Mouse (Mus musculus): ENCODE data around the gene Igsf21. TPM values are rescaled to one million over a fixed set of nuclear protein-coding genes. Genes with fewer than 3 reads are reported as not detected.

Gene Igsf21
- total RNA-seq, 4 experiments from 2014 or later = 72.2 to 82.7 (median 76.7) TPM

DNA sequence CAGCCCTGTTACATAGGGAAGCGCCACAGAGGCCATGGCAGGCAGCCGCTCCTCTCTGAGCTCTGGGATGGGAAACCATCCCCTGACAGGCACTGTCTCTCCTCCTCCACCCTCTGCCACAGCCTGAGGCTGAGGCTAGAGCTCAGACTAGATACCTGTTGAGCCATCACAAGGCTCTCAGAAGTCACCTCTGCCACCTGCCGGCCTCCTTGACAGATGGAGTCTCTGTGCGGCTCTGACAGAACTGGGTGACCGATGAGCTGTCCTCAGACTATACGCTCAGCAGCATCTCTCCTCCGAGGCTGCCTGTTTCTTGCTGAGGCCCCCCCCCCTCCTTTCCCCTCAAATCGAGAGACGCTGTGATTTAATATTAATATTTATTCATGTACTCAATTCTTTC lies 49.9 kb downstream of the Igsf21 start:
- no peak for DNase-seq (ENCODE audit: low spot score in 2 of 2)

- DNase-seq (ENCODE audit: low spot score in 2 of 2) = peak in 1 of 2 experiments; percentile 22
Observed at GRCm38 (mm10) chr4:140192276-140193002, 54.1 kb downstream of the Igsf21 start.

DNA sequence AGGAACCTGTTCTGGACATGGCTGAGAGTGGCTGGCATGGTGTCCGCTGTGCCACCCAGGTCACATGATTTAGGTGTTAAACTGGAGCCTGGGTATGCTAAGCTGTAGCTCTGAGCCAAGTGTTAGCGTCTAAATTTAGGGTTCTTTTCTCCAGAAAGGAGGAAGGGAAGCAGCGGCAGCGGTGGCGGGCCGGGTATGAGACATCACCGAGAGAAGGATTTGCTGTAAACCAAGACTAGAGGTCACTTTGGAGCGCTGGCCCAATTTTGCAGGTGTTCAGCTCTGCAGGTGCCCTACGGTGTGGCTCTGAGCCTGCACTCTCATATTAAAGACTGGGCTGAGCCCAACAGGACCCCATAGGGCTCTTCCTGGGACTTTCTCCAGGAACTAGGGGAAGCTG lies 57.0 kb downstream of the Igsf21 start:
- peak in 1 of 2 experiments; percentile 39 for DNase-seq (ENCODE audit: low spot score in 2 of 2)

DNA sequence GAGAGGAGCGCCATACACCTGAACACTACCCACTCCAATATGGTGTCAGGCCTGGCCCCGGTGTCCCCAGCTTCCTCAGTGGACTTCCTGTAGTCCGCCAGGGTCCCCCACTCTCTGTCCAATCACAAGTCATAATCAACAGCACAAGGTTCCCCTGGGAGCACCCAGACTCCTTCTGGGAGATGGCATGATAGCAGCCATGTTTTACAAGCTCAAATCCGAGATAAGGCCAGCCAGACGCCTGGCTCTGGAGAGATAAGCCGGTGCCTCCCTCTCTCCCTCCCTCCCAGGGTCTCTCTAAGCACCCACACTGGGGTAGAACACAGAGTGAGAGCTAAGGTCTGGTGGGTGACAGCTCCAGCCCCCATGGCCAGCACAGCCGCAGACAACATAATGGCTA lies 58.0 kb downstream of the Igsf21 start:
- DNase-seq (ENCODE audit: low spot score in 2 of 2) = no peak

GRCm38 (mm10) chr4:140187404-140188145 lies 59.0 kb downstream of the Igsf21 start:
- DNase-seq (ENCODE audit: low spot score in 2 of 2) = no peak

GRCm38 (mm10) chr4:140179576-140179975 lies 67.0 kb downstream of the Igsf21 start:
- DNase-seq (ENCODE audit: low spot score in 2 of 2) = no peak

DNA sequence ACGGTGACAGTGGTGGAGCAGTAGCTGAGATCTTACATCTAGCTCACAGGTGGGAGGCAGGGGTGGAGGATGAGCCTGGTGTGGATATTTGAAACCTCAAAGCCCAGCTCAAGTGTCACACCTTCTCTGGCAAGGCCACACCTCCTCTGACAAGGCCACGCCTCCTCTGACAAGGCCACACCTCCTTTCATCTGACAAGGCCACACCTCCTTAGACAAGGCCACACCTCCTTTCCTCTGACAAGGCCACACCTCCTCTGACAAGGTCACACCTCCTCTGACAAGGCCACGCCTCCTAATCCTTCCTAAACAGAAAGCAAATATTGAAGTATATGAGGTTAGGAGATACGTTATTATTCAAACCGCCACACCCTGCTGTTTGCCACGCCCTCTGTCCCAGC lies 69.5 kb downstream of the Igsf21 start:
- no peak for DNase-seq (ENCODE audit: low spot score in 2 of 2)

DNA sequence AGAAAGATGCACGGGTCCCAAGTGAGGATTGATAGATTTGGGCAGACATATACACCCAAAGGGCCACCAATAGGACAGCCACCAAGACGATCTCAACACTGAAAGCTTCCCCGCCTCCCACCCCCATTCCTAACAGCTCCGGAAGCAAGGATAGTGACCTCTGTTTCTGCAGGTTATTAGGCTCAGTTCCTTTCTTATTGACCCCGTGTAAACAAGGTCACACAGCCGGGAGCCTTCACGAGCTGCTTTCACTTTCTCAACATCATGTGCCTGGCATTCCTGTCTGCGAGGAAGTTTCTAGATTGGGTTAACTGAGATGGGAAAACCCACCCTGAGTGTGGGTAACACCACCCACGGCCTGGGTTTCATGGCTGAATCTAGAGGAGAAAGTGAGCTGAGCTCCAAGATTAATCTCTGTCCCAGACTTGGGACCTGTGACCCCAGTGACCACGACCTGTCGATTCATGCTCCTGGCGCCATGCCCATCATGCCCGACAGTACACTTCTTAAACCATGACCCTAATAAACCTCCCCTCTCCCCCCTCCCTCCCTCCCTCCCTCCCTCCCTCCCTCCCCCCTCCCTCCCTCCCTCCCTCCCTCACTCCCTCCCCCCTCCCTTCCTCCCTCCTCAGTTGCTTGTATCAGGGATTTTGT lies 72.7 kb downstream of the Igsf21 start:
- no peak for DNase-seq (ENCODE audit: low spot score in 2 of 2)

DNA sequence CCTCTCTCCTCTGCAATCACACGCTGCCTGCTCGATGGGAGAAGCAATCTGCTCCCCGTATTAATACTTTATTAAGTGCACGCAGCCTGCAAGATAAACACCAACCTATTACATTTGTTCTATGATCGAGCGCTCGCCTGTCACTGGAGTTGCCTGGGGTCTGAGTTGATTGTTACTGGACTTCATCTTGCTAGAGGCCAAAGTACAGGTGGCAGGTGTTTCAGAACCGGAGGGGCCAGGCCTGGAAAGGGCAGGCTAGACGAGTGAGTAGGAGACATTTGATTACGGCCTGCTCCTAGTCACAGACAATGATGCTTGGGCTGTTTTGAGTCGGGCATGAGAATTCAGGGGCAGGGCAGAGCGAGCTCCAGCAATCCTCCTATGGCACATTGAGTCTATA lies 73.5 kb downstream of the Igsf21 start:
- DNase-seq (ENCODE audit: low spot score in 2 of 2) = no peak

- DNase-seq (ENCODE audit: low spot score in 2 of 2) = no peak
Observed at GRCm38 (mm10) chr4:140171917-140172316, 74.7 kb downstream of the Igsf21 start.

DNA sequence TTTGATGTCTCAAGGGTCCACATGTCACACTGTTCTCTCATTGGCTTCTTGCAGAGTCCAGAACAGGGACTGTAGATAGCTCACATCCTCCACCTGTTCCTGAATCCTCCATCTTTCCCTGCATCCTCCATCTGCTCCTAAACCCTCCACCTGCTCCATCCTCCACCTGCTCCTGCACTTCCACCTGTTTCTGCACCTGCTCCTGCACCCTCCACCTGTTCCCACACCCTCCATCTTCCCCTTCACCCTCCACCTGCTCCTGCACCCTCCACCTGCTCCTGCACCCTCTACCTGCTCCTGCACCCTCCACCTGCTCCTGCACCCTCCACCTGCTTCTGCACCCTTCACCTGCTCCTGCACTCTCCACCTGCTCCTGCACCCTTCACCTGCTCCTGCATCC lies 75.4 kb downstream of the Igsf21 start:
- DNase-seq (ENCODE audit: low spot score in 2 of 2) = no peak

DNA sequence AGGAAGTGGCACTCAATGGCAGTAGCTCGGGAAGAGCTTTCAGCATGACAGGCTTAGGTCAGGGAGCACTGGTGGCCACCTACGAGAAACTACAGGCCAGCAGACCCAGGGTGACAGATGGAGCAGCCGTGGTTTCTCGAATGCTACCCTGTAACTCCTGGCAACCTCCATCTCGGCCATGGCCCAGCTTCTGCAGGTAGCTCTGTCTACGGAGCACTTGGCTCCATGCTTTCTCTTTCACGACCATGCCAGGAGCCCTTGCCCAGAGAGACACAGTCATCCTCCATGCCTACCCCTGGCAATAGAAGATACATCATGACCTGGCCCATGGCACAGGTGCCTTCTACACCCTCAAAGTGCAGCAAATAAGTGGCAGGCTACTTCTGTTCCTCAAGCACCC lies 80.7 kb downstream of the Igsf21 start:
- DNase-seq (ENCODE audit: low spot score in 2 of 2) = no peak

DNA sequence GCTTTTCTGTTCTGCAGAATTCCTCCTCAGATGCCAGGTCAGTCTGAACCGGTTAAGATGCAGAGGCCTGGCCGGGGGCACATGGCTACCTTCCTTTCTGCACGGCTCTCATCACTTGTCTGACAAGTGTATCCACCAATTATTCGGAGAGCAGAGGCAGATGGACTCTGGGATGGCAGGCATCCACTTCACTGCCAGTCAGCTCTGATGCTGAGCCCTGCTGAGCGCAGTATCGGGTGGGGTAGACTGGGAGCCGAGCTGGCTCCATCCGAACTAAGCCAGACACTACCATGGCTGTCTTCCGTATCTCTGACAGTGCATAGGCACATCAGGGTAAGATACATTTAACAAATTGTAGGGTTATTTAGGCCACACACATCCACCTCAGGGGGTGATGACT lies 81.9 kb downstream of the Igsf21 start:
- DNase-seq (ENCODE audit: low spot score in 2 of 2) = no peak

DNA sequence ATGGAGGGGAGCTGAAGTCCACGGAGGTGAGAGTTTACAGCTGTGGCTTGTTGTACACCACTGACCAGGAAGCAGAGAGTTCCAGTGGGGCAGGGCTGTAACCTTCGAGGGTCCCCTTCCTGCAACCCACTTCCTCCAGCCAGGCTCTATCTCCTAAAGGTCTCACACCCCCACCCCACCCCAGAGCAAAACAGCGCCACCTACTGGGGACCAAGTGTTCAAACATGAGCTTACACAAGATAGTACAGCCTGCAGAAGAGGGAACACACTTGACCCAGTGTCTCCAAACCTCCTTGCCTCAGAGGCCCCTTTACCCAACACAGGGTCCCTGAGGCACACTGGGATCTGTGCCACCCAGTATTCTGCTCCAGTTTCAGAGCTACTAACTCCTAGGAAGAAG lies 87.0 kb downstream of the Igsf21 start:
- no peak for DNase-seq (ENCODE audit: low spot score in 2 of 2)

GRCm38 (mm10) chr4:140154899-140155463 lies 91.6 kb downstream of the Igsf21 start:
- DNase-seq (ENCODE audit: low spot score in 2 of 2) = no peak

GRCm38 (mm10) chr4:140154484-140154883 lies 92.1 kb downstream of the Igsf21 start:
- no peak for DNase-seq (ENCODE audit: low spot score in 2 of 2)

- DNase-seq (ENCODE audit: low spot score in 2 of 2) = no peak
Observed at GRCm38 (mm10) chr4:140153711-140154114, 92.9 kb downstream of the Igsf21 start.

DNA sequence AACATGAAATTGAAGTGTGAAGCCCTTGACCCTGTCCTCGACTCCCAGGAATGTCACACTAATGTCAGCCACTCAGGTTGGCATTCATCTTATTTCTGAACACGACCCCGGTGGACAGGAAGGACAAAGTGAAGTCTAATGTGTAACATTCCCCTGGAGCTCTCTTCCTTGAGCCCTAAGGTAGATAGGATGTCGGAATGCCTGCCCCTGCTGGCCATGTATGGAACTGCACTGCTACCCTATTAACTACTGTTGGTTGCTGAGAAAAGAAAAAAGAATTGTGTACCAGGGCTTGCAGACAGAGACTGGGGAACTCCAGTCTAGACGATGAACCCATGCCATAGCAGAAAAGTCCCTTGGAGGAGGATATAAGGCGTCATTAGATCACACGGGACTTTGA lies 93.5 kb downstream of the Igsf21 start:
- DNase-seq (ENCODE audit: low spot score in 2 of 2) = peak in 1 of 2 experiments; percentile 48

- no peak for DNase-seq (ENCODE audit: low spot score in 2 of 2)
Observed at GRCm38 (mm10) chr4:140149706-140150105, 96.9 kb downstream of the Igsf21 start.

DNA sequence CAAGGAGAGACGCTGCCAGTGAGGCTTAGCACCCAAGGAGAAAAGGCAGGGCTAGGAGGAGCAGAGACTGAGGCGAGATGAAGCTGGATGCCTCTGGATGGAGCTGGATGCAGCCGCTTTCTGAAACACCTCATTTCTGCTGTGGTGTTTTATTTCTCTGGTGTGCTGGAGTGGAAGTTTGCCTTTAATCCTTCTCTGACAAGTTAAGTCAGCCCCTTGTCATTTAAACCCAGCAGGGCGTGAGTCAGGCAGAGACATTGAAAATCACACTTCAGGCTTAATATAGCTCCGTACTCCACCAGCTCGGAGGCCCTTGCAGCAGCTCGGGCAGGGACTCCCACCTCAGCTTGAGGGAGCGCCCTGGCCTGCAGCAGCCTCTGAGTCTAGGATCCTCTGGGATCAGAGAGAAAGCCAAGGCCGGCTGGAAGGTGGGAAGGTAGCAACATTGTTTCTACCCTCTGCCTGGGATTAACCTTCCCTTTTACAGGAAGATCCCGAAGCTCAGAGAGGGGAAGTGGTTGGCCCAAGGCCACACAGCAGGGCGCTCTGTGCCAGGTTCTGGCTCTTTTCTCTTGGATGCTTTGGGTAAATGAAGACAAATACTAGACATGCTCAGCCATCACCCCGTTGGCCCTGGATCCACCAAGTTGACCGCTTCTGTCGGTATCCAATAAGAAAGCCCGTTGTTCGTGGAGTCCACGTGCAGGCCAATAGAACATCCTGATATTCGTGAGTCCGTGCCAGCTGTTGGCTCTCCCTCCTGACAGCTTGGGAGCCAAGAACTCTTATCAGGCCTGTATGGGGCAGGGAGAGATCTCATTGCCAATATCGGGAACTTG lies 98.5 kb downstream of the Igsf21 start:
- DNase-seq (ENCODE audit: low spot score in 2 of 2) = peak; percentile 30 to 63

All from left cerebral cortex, adult 8-10 months (tissue).